Mouse (Mus musculus) megakaryocyte, embryonic 14.5 days (primary cell): ENCODE data around the gene Bach1.

Experiments used
- FLI1 ChIP-seq: IDR thresholded peaks from 2 replicates; pipeline ENCODE4 v1.6.1; 2012; ENCODE audit warnings: low read length, inconsistent platforms, mixed read lengths
- GATA1 ChIP-seq: IDR thresholded peaks from 3 replicates; pipeline ENCODE4 v1.6.1; 2012; ENCODE audit warnings: mixed read lengths, low read length, inconsistent platforms, borderline replicate concordance

DNA sequence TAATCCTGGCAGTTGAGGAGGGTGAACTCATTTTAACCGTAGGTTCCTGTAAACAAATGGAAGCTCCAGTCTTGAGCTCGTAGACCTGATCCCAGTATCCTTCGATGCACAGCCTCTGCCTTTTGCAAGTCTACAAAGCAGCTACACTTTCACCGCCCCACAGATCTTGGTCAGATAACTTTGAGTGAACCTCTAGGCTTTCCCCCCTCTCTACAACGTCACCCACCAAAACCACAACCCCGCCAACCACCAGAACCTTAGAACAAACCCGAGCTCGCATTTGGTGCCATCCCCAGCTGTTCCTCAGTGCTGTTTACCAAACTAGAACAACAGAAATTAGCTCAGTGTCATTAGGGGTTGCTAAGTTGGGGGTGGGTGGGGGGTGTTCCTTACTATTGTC is 37.1 kb upstream of the Bach1 start:
- TF ChIP-seq FLI1, result no peak
- no peak for TF ChIP-seq GATA1
